Mouse (Mus musculus) stomach, embryonic 14.5 days (tissue): ENCODE data around the gene Rere. TPM values are rescaled to one million over a fixed set of nuclear protein-coding genes. Genes with fewer than 3 reads are reported as not detected.
A peak's percentile ranks its signal among the peaks of the same experiment; 100 is the strongest.

ENCODE experiments used
- ATAC-seq: fragments of 200-750 bp; cut with Nextera tagmentation; 2 replicates; pipeline ENCODE4 v1.8.0; 2017; ENCODE audit warnings: low read depth, moderate TSS enrichment; ENCODE audit not compliant: insufficient number of reproducible peaks, insufficient read depth, low FRiP score
- H3K27ac ChIP-seq: fragments of 300-500 bp; sonication (generic); 2 replicates; pipeline ENCODE4 v1.5.1; 2014; ENCODE audit warnings: mild to moderate bottlenecking, low read length, moderate library complexity, mixed read lengths
- H3K27me3 ChIP-seq: fragments of 300-500 bp; sonication (generic); 2 replicates; pipeline ENCODE4 v1.6.1; 2014; ENCODE audit warnings: low read length, control low read depth, mixed read lengths; ENCODE audit not compliant: control insufficient read depth, insufficient read depth
- H3K36me3 ChIP-seq: fragments of 300-500 bp; sonication (generic); 2 replicates; pipeline ENCODE4 v1.6.1; 2014; ENCODE audit warnings: mild to moderate bottlenecking, control low read depth, low read length, moderate library complexity, mixed read lengths; ENCODE audit not compliant: control insufficient read depth, insufficient read depth
- H3K4me1 ChIP-seq: fragments of 300-500 bp; sonication (generic); 2 replicates; pipeline ENCODE4 v1.6.1; 2014; ENCODE audit warnings: low read length, control low read depth, mixed read lengths; ENCODE audit not compliant: control insufficient read depth, insufficient read depth
- H3K4me2 ChIP-seq: fragments of 300-500 bp; sonication (generic); replicated peaks from 2 replicates; pipeline ENCODE4 v1.6.1; 2014; ENCODE audit warnings: low read depth, low read length, control low read depth
- H3K4me3 ChIP-seq: fragments of 300-500 bp; sonication (generic); 2 replicates; pipeline ENCODE4 v1.5.1; 2014; ENCODE audit warnings: low read depth, low read length, control low read depth
- H3K9ac ChIP-seq: fragments of 300-500 bp; sonication (generic); replicated peaks from 2 replicates; pipeline ENCODE4 v1.6.1; 2014; ENCODE audit warnings: low read depth, mild to moderate bottlenecking, control low read depth, low read length, moderate library complexity, mixed read lengths
- H3K9me3 ChIP-seq: fragments of 300-500 bp; sonication (generic); 2 replicates; pipeline ENCODE4 v1.6.1; 2016; ENCODE audit warnings: low read depth, low read length, control low read depth; ENCODE audit not compliant: control insufficient read depth
- WGBS: fragments of 180-500 bp; shearing (Covaris S2); extraction: QIAGEN DNeasy Blood & Tissue Kit; methylation state at CpG from one replicate; pipeline ENCODE4 v1.1.7; 2014; 5-methylcytosine and 5-hydroxymethylcytosine counted together
- polyA plus RNA-seq: library from polyadenylated mRNA; unstranded; fragments of >200 nt; fragmentation: Nextera tagmentation; extraction: Ambion mirVana; gene quantifications from 2 replicates; pipeline ENCODE4 v1.2.1, GENCODE M21; 2014

Rere gene
- polyA plus RNA-seq, 1 experiment from 2014 or later, result 41.1 TPM

GRCm38 (mm10) chr4:150406320-150406719 lies 124.9 kb downstream of the Rere start:
- no peak for ATAC-seq
- H3K4me1 ChIP-seq, result peaks cover 33% of the 10 kb centered on the region
- H3K4me2 ChIP-seq, result no peak overlapping the region
- 55% methylated on average over 21 of the region's 21 CpGs for WGBS
- no peak overlapping the region for H3K9ac ChIP-seq
- no peaks in the 10 kb centered on the region for H3K27me3 ChIP-seq
- peaks cover 16% of the 10 kb centered on the region; the same call in 1 of the 2 replicates for H3K36me3 ChIP-seq
- H3K9me3 ChIP-seq, result no peaks in the 10 kb centered on the region
- no peak overlapping the region for H3K4me3 ChIP-seq
- H3K27ac ChIP-seq, result no peak overlapping the region; the same call in 1 of the 2 replicates

GRCm38 (mm10) chr4:150406821-150407220 lies 125.4 kb downstream of the Rere start:
- H3K4me1 ChIP-seq, result peaks cover 28% of the 10 kb centered on the region

GRCm38 (mm10) chr4:150414296-150414695 lies 132.8 kb downstream of the Rere start:
- WGBS, result 64% methylated on average over 5 of the region's 5 CpGs
- no peaks in the 10 kb centered on the region for H3K4me1 ChIP-seq
- no peak overlapping the region for H3K9ac ChIP-seq
- no peak overlapping the region for H3K4me3 ChIP-seq
- ATAC-seq, result no peak
- no peaks in the 10 kb centered on the region; the same call in 1 of the 2 replicates for H3K36me3 ChIP-seq
- H3K9me3 ChIP-seq, result no peaks in the 10 kb centered on the region
- H3K27me3 ChIP-seq, result no peaks in the 10 kb centered on the region
- H3K27ac ChIP-seq, result no peak overlapping the region
- no peak overlapping the region for H3K4me2 ChIP-seq

More at GRCm38 (mm10) chr4:150406821-150407220, 125.4 kb downstream of the Rere start:
- H3K27ac ChIP-seq, result no peak overlapping the region; the same call in 1 of the 2 replicates
- no peak overlapping the region for H3K4me3 ChIP-seq
- no peaks in the 10 kb centered on the region for H3K27me3 ChIP-seq
- no peaks in the 10 kb centered on the region for H3K9me3 ChIP-seq
- no peak overlapping the region for H3K4me2 ChIP-seq
- 85% methylated on average over 6 of the region's 6 CpGs for WGBS
- peaks cover 16% of the 10 kb centered on the region; the same call in 1 of the 2 replicates for H3K36me3 ChIP-seq
- ATAC-seq, result no peak
- no peak overlapping the region for H3K9ac ChIP-seq

GRCm38 (mm10) chr4:150414759-150415158 lies 133.3 kb downstream of the Rere start:
- H3K27ac ChIP-seq, result no peak overlapping the region
- H3K4me3 ChIP-seq, result no peak overlapping the region
- H3K4me1 ChIP-seq, result no peaks in the 10 kb centered on the region
- H3K9me3 ChIP-seq, result no peaks in the 10 kb centered on the region
- H3K9ac ChIP-seq, result no peak overlapping the region
- H3K27me3 ChIP-seq, result no peaks in the 10 kb centered on the region
- H3K36me3 ChIP-seq, result no peaks in the 10 kb centered on the region; the same call in 1 of the 2 replicates
- 79% methylated on average over 1 of the region's 1 CpGs for WGBS
- no peak overlapping the region for H3K4me2 ChIP-seq
- no peak for ATAC-seq

- WGBS, result 70% methylated on average over 10 of the region's 10 CpGs
- no peaks in the 10 kb centered on the region for H3K4me1 ChIP-seq
- no peaks in the 10 kb centered on the region; the same call in 1 of the 2 replicates for H3K36me3 ChIP-seq
- no peak overlapping the region for H3K27ac ChIP-seq
- no peaks in the 10 kb centered on the region for H3K27me3 ChIP-seq
- no peak overlapping the region for H3K4me3 ChIP-seq
- no peaks in the 10 kb centered on the region for H3K9me3 ChIP-seq
- 0 out of 2 replicates have a peak, but pooled peaks have one; percentile 37 for ATAC-seq
- no peak overlapping the region for H3K9ac ChIP-seq
- H3K4me2 ChIP-seq, result no peak overlapping the region
These were observed 134.0 kb downstream of the Rere start for GRCm38 (mm10) chr4:150415227-150415969.

- no peaks in the 10 kb centered on the region for H3K27me3 ChIP-seq
- WGBS, result 82% methylated on average over 10 of the region's 10 CpGs
- no peak for ATAC-seq
- no peak overlapping the region for H3K4me2 ChIP-seq
- no peak overlapping the region for H3K9ac ChIP-seq
- no peak overlapping the region for H3K27ac ChIP-seq
- peaks cover 13% of the 10 kb centered on the region for H3K36me3 ChIP-seq
- no peak overlapping the region for H3K4me3 ChIP-seq
- H3K4me1 ChIP-seq, result no peaks in the 10 kb centered on the region
- no peaks in the 10 kb centered on the region for H3K9me3 ChIP-seq
These were observed 139.3 kb downstream of the Rere start for GRCm38 (mm10) chr4:150420576-150421263.

GRCm38 (mm10) chr4:150426098-150426879 lies 144.8 kb downstream of the Rere start:
- Histone ChIP-seq H3K36me3 (0 out of 2 replicates have a peak, but pooled peaks cover 5% of the 10 kb centered on the region), H3K4me1 (peaks cover 13% of the 10 kb centered on the region), H3K9ac (no peak overlapping the region), H3K27ac (no peak overlapping the region), H3K27me3 (no peaks in the 10 kb centered on the region), H3K4me2 (no peak overlapping the region), H3K9me3 (no peaks in the 10 kb centered on the region), H3K4me3 (no peak overlapping the region)
- ATAC-seq, result no peak
- WGBS, result 59% methylated on average over 8 of the region's 8 CpGs

- no peaks in the 10 kb centered on the region for H3K36me3 ChIP-seq
- ATAC-seq, result no peak
- no peak overlapping the region for H3K9ac ChIP-seq
- H3K4me1 ChIP-seq, result peaks cover 13% of the 10 kb centered on the region
- H3K27ac ChIP-seq, result no peak overlapping the region
- no peaks in the 10 kb centered on the region for H3K27me3 ChIP-seq
- no peaks in the 10 kb centered on the region for H3K9me3 ChIP-seq
- H3K4me2 ChIP-seq, result no peak overlapping the region
- no peak overlapping the region for H3K4me3 ChIP-seq
- WGBS, result 41% methylated on average over 5 of the region's 5 CpGs
These were observed 145.5 kb downstream of the Rere start for GRCm38 (mm10) chr4:150426880-150427476.
